Mouse (Mus musculus) liver, adult 2 months (tissue): ENCODE data around the gene Ikzf5. TPM values are rescaled to one million over a fixed set of nuclear protein-coding genes. Genes with fewer than 3 reads are reported as not detected.

Experiments
- DNase-seq: peaks from one replicate; pipeline ENCODE4 v3.0.0-alpha.2; 2011; ENCODE audit warnings: low read depth, low spot score; ENCODE audit errors: extremely low read depth
- H3K27ac ChIP-seq: fragments of 200-500 bp; replicated peaks from 2 replicates; pipeline ENCODE4 v1.5.1; 2012; ENCODE audit warnings: low read depth, mild to moderate bottlenecking, control low read depth, inconsistent platforms, low read length; ENCODE audit not compliant: insufficient read depth
- H3K27me3 ChIP-seq: fragments of 200-500 bp; 2 replicates; pipeline ENCODE4 v1.6.1; 2012; ENCODE audit warnings: mild to moderate bottlenecking, moderate library complexity, low read length, inconsistent platforms; ENCODE audit not compliant: control insufficient read depth, insufficient read depth
- H3K36me3 ChIP-seq: fragments of 200-500 bp; 2 replicates; pipeline ENCODE4 v1.6.1; 2012; ENCODE audit warnings: low read length, inconsistent platforms; ENCODE audit not compliant: control insufficient read depth, insufficient read depth
- H3K4me1 ChIP-seq: fragments of 200-500 bp; 2 replicates; pipeline ENCODE4 v1.6.1; 2011; ENCODE audit warnings: low read length; ENCODE audit not compliant: control insufficient read depth, insufficient read depth
- H3K4me3 ChIP-seq: fragments of 200-500 bp; 2 replicates; pipeline ENCODE4 v1.5.1; 2011; ENCODE audit warnings: low read depth, mild to moderate bottlenecking, control low read depth, low read length, moderate library complexity; ENCODE audit not compliant: insufficient read depth
- H3K79me2 ChIP-seq: fragments of 200-500 bp; 2 replicates; pipeline ENCODE4 v1.6.1; 2012; ENCODE audit warnings: inconsistent platforms, mild to moderate bottlenecking, low read length, moderate library complexity; ENCODE audit not compliant: control insufficient read depth, insufficient read depth
- H3K9ac ChIP-seq: fragments of 200-500 bp; 2 replicates; pipeline ENCODE4 v1.6.1; 2012; ENCODE audit warnings: low read depth, mild to moderate bottlenecking, control low read depth, inconsistent platforms, low read length
- CTCF ChIP-seq: fragments of 200-500 bp; IDR thresholded peaks from 2 replicates; pipeline ENCODE4 v1.5.1; 2011; ENCODE audit warnings: low read depth, low read length, control low read depth
- POLR2A ChIP-seq: fragments of 200-500 bp; IDR thresholded peaks from 2 replicates; pipeline ENCODE4 v1.6.1; 2011; ENCODE audit warnings: low read length, control low read depth; ENCODE audit not compliant: insufficient read depth; ENCODE audit errors: extremely low read depth
- WGBS: fragments of 180-500 bp; shearing (Covaris S2); methylation state at CpG from one replicate; pipeline ENCODE4 v1.1.7; 2018; 5-methylcytosine and 5-hydroxymethylcytosine counted together
- polyA plus RNA-seq: library from polyadenylated mRNA; depleted of rRNA; stranded (reverse); fragments of >200 nt; gene quantifications from 2 replicates; pipeline ENCODE4 v1.2.3, GENCODE M21; 2012; rRNA removed
- total RNA-seq: library from RNA; depleted of rRNA; stranded (reverse); fragments of >200 nt; gene quantifications from 2 replicates; pipeline ENCODE4 v1.2.3, GENCODE M21; 2014; rRNA removed

Ikzf5 gene
- total RNA-seq (3.8 and 4.9 TPM in 2 replicates), polyA plus RNA-seq (2.0 and 3.4 TPM in 2 replicates)

DNA sequence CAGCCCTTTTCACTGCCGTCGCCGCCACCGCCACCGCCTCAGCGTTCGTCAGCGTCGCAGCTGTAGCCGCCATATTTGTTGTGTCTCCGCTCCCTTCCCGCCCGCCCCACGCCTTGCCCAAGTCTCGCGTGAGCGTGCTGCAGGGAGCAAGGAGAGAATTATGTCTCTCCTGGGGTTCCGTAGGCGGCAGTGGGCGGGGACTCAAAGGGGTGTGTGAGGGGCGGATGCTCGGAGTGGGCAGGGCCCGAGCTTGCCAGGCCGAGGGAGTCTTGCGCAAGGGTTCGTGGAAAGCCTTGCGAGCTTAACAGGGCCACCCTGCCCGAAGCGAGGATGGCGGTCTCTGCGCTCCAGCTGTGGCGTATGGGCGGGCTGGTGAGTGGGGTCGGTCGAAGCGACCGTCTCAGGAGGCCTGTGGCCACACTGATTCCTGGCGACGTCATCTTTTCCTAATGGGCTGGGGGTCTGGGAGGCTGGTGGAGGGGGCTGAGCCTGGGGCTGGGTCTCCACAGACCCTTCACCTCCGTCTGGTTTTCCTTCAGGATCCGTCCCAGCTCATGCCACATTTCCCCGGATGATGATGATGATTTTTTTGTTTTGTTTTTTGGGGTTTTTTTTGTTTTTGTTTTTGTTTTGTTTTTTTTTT, at the start of gene Ikzf5, which contains the start of gene Acadsb:
Ikzf5 (minus strand) TSS at position 106 of the 643 bp plus-strand sequence.
Acadsb (plus strand) TSS at position 186 of the 643 bp plus-strand sequence.
- Histone ChIP-seq H3K27ac (peak within 1 kb of the TSS; percentile 70), H3K79me2 (peaks cover 18% of the 10 kb centered on the region), H3K4me3 (peak within 1 kb of the TSS; percentile 81), H3K36me3 (no peaks in the 10 kb centered on the region), H3K27me3 (no peaks in the 10 kb centered on the region), H3K9ac (peak within 1 kb of the TSS; percentile 95), H3K4me1 (peaks cover 12% of the 10 kb centered on the region)
- peak; percentile 94 for DNase-seq
- TF ChIP-seq CTCF (no peak), POLR2A (peak; percentile 77; the same call in 1 of the 2 replicates)
- WGBS = under 1% methylated on average over 42 of the region's 42 CpGs

DNA sequence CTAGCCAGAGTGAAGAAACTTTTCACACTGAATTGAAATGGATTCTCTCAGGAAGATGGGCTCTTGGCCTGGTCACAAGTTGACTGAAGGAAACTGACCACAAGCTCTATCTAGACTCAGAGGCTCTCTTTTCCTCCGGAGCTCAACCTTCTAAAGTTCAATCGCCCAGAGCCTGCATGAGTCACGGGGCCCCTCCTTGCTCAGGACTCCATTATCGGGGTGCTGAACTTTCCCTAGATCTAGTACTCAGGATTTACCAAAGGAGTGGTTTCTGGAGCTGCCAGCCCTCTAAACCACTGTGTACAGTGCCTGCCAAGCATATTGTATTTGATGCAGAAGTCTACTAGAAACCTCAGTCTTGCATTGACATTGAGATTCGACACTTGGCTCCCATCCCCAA, 46.4 kb upstream of the Ikzf5 start:
- H3K79me2 ChIP-seq = no peaks in the 10 kb centered on the region
- no peak for DNase-seq
- WGBS = 90% methylated on average over 5 of the region's 5 CpGs
- TF ChIP-seq POLR2A = no peak
- no peak for TF ChIP-seq CTCF
- no peak overlapping the region for H3K4me3 ChIP-seq
- no peaks in the 10 kb centered on the region for H3K27me3 ChIP-seq
- peaks cover 8% of the 10 kb centered on the region for H3K4me1 ChIP-seq
- H3K9ac ChIP-seq = no peak overlapping the region
- H3K36me3 ChIP-seq = no peaks in the 10 kb centered on the region
- H3K27ac ChIP-seq = no peak overlapping the region

- no peak overlapping the region for H3K4me3 ChIP-seq
- DNase-seq = no peak
- no peak overlapping the region for H3K27ac ChIP-seq
- no peak for TF ChIP-seq POLR2A
- no peak for TF ChIP-seq CTCF
- no peaks in the 10 kb centered on the region for H3K27me3 ChIP-seq
- no peak overlapping the region for H3K9ac ChIP-seq
- H3K4me1 ChIP-seq = no peaks in the 10 kb centered on the region
- H3K36me3 ChIP-seq = peaks cover 37% of the 10 kb centered on the region
- 80% methylated on average over 3 of the region's 3 CpGs for whole genome bisulfite sequencing
- H3K79me2 ChIP-seq = no peaks in the 10 kb centered on the region
Observed at GRCm38 (mm10) chr7:131437051-131437450, 26.7 kb upstream of the Ikzf5 start.

DNA sequence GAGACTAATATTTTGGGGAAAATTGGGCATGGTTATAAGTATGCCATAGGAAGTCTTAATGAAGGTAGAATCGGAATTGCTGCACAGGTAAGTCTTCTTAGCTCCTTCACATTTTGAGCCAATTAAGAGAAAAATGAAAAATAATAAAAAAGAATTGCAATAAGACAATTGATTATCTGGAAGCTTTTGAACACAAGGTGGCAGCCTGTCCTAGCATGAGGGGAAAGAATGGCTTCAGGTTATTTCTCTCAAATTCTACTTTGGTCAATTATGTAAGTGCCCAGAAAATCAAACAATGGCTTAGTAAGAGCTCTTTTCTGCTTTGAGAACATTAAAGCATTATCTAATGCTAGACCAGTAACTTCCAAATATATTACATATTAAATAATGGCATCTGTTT, 24.0 kb upstream of the Ikzf5 start:
- Histone ChIP-seq H3K4me1 (no peaks in the 10 kb centered on the region), H3K36me3 (peaks cover 50% of the 10 kb centered on the region), H3K4me3 (no peak overlapping the region), H3K9ac (no peak overlapping the region), H3K27ac (no peak overlapping the region), H3K79me2 (no peaks in the 10 kb centered on the region), H3K27me3 (no peaks in the 10 kb centered on the region)
- DNase-seq = no peak
- WGBS = 90% methylated on average over 1 of the region's 1 CpGs
- TF ChIP-seq POLR2A = no peak

DNA sequence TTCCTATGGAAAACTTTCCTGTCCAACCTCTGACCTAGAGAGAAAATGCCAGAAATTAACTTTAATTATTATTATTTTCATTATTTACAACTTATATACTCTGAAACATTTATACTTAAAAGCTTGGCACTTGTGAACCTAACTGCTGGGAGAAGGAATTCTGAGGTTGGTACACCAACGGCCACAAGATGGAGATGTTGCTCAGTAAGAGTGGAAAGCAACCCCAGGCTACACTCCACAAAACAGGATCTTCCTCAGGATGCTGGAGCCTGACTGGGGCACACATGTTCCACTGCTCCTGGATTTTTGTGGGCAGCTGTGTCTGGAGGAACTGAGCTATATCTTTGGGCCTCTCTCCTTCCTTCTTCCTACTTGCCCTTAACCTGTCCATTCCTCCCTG, 21.9 kb upstream of the Ikzf5 start:
- Histone ChIP-seq H3K36me3 (peaks cover 55% of the 10 kb centered on the region), H3K27me3 (no peaks in the 10 kb centered on the region), H3K9ac (no peak overlapping the region), H3K27ac (no peak overlapping the region), H3K79me2 (no peaks in the 10 kb centered on the region), H3K4me1 (no peaks in the 10 kb centered on the region), H3K4me3 (no peak overlapping the region)
- WGBS = 27% methylated on average over 1 of the region's 1 CpGs
- TF ChIP-seq POLR2A (no peak), CTCF (peak; percentile 27; the same call in 1 of the 2 replicates)
- peak; percentile 36 for DNase-seq

GRCm38 (mm10) chr7:131427331-131427730, 17.0 kb upstream of the Ikzf5 start:
- Histone ChIP-seq H3K36me3 (peaks cover 45% of the 10 kb centered on the region), H3K4me1 (no peaks in the 10 kb centered on the region), H3K9ac (no peak overlapping the region), H3K79me2 (peaks cover 3% of the 10 kb centered on the region; the same call in 1 of the 2 replicates), H3K27ac (no peak overlapping the region), H3K27me3 (no peaks in the 10 kb centered on the region), H3K4me3 (no peak overlapping the region)
- DNase-seq = no peak
- WGBS = 93% methylated on average over 5 of the region's 5 CpGs
- TF ChIP-seq POLR2A (no peak), CTCF (no peak)
